Mouse (Mus musculus) kidney, embryonic 16.5 days (tissue): ENCODE results near the gene Rxfp3. TPM values are rescaled to one million over a fixed set of nuclear protein-coding genes. Genes with fewer than 3 reads are reported as not detected.

Experiments
- ATAC-seq: fragments of 200-750 bp; cut with Nextera tagmentation; 2 replicates; pipeline ENCODE4 v1.8.0; 2017; ENCODE audit warnings: moderate TSS enrichment; ENCODE audit not compliant: low FRiP score, low TSS enrichment
- H3K27ac ChIP-seq: fragments of 300-500 bp; sonication (generic); 2 replicates; pipeline ENCODE4 v1.5.1; 2014; ENCODE audit warnings: low read length
- H3K27me3 ChIP-seq: fragments of 300-500 bp; sonication (generic); 2 replicates; pipeline ENCODE4 v1.6.1; 2014; ENCODE audit warnings: low read length, control low read depth, mixed read lengths; ENCODE audit not compliant: insufficient read depth
- H3K36me3 ChIP-seq: fragments of 300-500 bp; sonication (generic); 2 replicates; pipeline ENCODE4 v1.6.1; 2014; ENCODE audit warnings: low read length, control low read depth, mixed read lengths; ENCODE audit not compliant: insufficient read depth
- H3K4me1 ChIP-seq: fragments of 300-500 bp; sonication (generic); 2 replicates; pipeline ENCODE4 v1.6.1; 2014; ENCODE audit warnings: low read length, control low read depth, mixed read lengths; ENCODE audit not compliant: insufficient read depth
- H3K4me2 ChIP-seq: fragments of 300-500 bp; sonication (generic); replicated peaks from 2 replicates; pipeline ENCODE4 v1.6.1; 2014; ENCODE audit warnings: low read depth, low read length
- H3K4me3 ChIP-seq: fragments of 300-500 bp; sonication (generic); 2 replicates; pipeline ENCODE4 v1.5.1; 2014; ENCODE audit warnings: mild to moderate bottlenecking, low read length
- H3K9ac ChIP-seq: fragments of 300-500 bp; sonication (generic); replicated peaks from 2 replicates; pipeline ENCODE4 v1.6.1; 2014; ENCODE audit warnings: low read length
- H3K9me3 ChIP-seq: fragments of 300-500 bp; sonication (generic); 2 replicates; pipeline ENCODE4 v1.6.1; 2016; ENCODE audit warnings: low read length, control low read depth
- WGBS: fragments of 180-500 bp; shearing (Covaris S2); extraction: QIAGEN DNeasy Blood & Tissue Kit; methylation state at CpG from one replicate; pipeline ENCODE4 v1.1.7; 2014; 5-methylcytosine and 5-hydroxymethylcytosine counted together
- polyA plus RNA-seq: library from polyadenylated mRNA; unstranded; fragments of >200 nt; fragmentation: Nextera tagmentation; extraction: Ambion mirVana; gene quantifications from 2 replicates; pipeline ENCODE4 v1.2.1, GENCODE M21; 2015

Rxfp3 gene
- polyA plus RNA-seq, 1 experiment from 2014 or later: 0.37 TPM

- H3K4me1 ChIP-seq: peaks cover 24% of the 10 kb centered on the region; the same call in 1 of the 2 replicates
- H3K9ac ChIP-seq: no peak overlapping the region
- H3K27ac ChIP-seq: no peak overlapping the region
- H3K27me3 ChIP-seq: peaks cover 52% of the 10 kb centered on the region
- peak overlapping the region; percentile 39 for H3K4me3 ChIP-seq
- peak overlapping the region; percentile 58 for H3K4me2 ChIP-seq
- no peaks in the 10 kb centered on the region for H3K36me3 ChIP-seq
- no peaks in the 10 kb centered on the region for H3K9me3 ChIP-seq
- no peak for ATAC-seq
- WGBS: 3% methylated on average over 8 of the region's 8 CpGs
Observed at GRCm38 (mm10) chr15:11037376-11037695, 455 bp downstream of the Rxfp3 start.

GRCm38 (mm10) chr15:11036535-11037375 lies 1.0 kb downstream of the Rxfp3 start:
- Histone ChIP-seq H3K9me3 (no peaks in the 10 kb centered on the region), H3K9ac (no peak overlapping the region), H3K4me3 (peak overlapping the region; percentile 39), H3K27me3 (peaks cover 52% of the 10 kb centered on the region), H3K4me1 (peaks cover 24% of the 10 kb centered on the region; the same call in 1 of the 2 replicates), H3K27ac (no peak overlapping the region), H3K36me3 (no peaks in the 10 kb centered on the region), H3K4me2 (peak overlapping the region; percentile 58)
- ATAC-seq: 0 out of 2 replicates have a peak, but pooled peaks have one; percentile 43
- WGBS: 2% methylated on average over 49 of the region's 49 CpGs

DNA sequence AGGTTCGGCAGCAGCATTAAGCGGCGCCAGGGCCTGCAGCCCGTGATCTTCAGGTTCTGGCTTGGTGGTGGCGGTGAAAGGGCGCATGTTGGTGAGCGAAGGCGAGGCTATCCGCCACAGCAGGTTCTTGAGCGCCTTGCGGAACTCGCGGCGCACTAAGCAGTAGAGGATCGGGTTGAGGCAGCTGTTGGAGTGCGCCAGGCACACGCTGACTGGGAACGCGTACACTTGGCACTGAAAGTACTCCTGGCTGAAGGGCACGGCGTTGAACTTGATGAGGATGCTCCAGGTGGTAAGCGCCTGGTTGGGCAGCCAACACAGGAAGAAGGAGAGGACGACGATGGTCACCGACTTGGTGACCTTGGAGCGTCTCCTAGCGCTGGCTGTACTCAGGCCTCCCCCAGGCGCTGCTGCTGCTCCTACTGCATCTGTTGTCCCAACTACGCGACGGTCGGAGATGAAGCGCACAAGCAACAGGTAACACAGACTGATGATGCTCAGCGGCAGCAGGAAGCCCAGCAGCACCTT lies 1.8 kb downstream of the Rxfp3 start:
- ATAC-seq: 0 out of 2 replicates have a peak, but pooled peaks have one; percentile 17
- 3% methylated on average over 34 of the region's 34 CpGs for WGBS
- H3K27me3 ChIP-seq: peaks cover 52% of the 10 kb centered on the region
- H3K4me1 ChIP-seq: peaks cover 24% of the 10 kb centered on the region; the same call in 1 of the 2 replicates
- H3K36me3 ChIP-seq: no peaks in the 10 kb centered on the region
- H3K27ac ChIP-seq: no peak overlapping the region
- no peak overlapping the region for H3K9ac ChIP-seq
- H3K4me2 ChIP-seq: peak overlapping the region; percentile 58
- H3K4me3 ChIP-seq: peak overlapping the region; percentile 39
- no peaks in the 10 kb centered on the region for H3K9me3 ChIP-seq

GRCm38 (mm10) chr15:11030188-11030587 lies 7.6 kb downstream of the Rxfp3 start:
- Histone ChIP-seq H3K9ac (no peak overlapping the region), H3K4me3 (no peak overlapping the region), H3K9me3 (no peaks in the 10 kb centered on the region), H3K36me3 (no peaks in the 10 kb centered on the region), H3K4me1 (peaks cover 5% of the 10 kb centered on the region; the same call in 1 of the 2 replicates), H3K27ac (no peak overlapping the region), H3K4me2 (no peak overlapping the region), H3K27me3 (peaks cover 21% of the 10 kb centered on the region)
- 37% methylated on average over 3 of the region's 3 CpGs for WGBS
- peak; percentile 74 for ATAC-seq

- no peak overlapping the region for H3K4me2 ChIP-seq
- peaks cover 5% of the 10 kb centered on the region; the same call in 1 of the 2 replicates for H3K4me1 ChIP-seq
- no peaks in the 10 kb centered on the region for H3K36me3 ChIP-seq
- H3K9ac ChIP-seq: no peak overlapping the region
- H3K9me3 ChIP-seq: no peaks in the 10 kb centered on the region
- no peak overlapping the region for H3K4me3 ChIP-seq
- peak; percentile 69; the same call in 1 of the 2 replicates for ATAC-seq
- H3K27ac ChIP-seq: peak overlapping the region; percentile 93
- 61% methylated on average over 4 of the region's 4 CpGs for WGBS
- H3K27me3 ChIP-seq: no peaks in the 10 kb centered on the region
Observed at GRCm38 (mm10) chr15:11026801-11027561, 10.8 kb downstream of the Rxfp3 start.

GRCm38 (mm10) chr15:11014931-11015330 lies 22.9 kb downstream of the Rxfp3 start:
- 21% methylated on average over 2 of the region's 2 CpGs for WGBS
- H3K27me3 ChIP-seq: no peaks in the 10 kb centered on the region
- no peaks in the 10 kb centered on the region for H3K4me1 ChIP-seq
- H3K4me3 ChIP-seq: no peak overlapping the region
- H3K27ac ChIP-seq: no peak overlapping the region
- H3K9me3 ChIP-seq: no peaks in the 10 kb centered on the region
- H3K9ac ChIP-seq: no peak overlapping the region
- peak; percentile 71 for ATAC-seq
- H3K36me3 ChIP-seq: no peaks in the 10 kb centered on the region
- no peak overlapping the region for H3K4me2 ChIP-seq

- H3K4me2 ChIP-seq: no peak overlapping the region
- H3K4me3 ChIP-seq: no peak overlapping the region
- H3K9ac ChIP-seq: no peak overlapping the region
- H3K27ac ChIP-seq: no peak overlapping the region
- H3K4me1 ChIP-seq: no peaks in the 10 kb centered on the region
- no peaks in the 10 kb centered on the region for H3K9me3 ChIP-seq
- no peak for ATAC-seq
- 92% methylated on average over 11 of the region's 11 CpGs for WGBS
- no peaks in the 10 kb centered on the region for H3K36me3 ChIP-seq
- H3K27me3 ChIP-seq: no peaks in the 10 kb centered on the region
Observed at GRCm38 (mm10) chr15:11010976-11011548, 26.7 kb downstream of the Rxfp3 start.

DNA sequence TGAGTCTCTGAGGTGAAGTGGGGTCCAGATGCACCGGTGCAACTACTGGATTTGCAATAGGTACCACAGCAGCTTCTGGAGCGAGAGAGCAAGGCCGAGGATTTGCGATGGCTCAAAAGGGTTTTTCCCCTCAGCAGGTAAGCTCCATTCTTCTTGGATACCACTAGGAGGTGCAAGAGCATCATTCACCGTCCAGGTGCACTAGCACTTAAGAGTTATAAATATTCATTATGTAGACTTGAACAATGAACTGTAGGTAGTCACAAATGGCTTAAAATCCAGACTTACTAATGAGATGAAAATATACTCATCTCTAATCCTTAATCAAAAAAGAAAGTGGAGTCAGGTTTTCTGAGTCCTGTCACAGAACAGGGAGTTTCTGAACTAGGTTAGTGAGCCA lies 29.0 kb downstream of the Rxfp3 start:
- Histone ChIP-seq H3K4me1 (no peaks in the 10 kb centered on the region), H3K27ac (no peak overlapping the region)

DNA sequence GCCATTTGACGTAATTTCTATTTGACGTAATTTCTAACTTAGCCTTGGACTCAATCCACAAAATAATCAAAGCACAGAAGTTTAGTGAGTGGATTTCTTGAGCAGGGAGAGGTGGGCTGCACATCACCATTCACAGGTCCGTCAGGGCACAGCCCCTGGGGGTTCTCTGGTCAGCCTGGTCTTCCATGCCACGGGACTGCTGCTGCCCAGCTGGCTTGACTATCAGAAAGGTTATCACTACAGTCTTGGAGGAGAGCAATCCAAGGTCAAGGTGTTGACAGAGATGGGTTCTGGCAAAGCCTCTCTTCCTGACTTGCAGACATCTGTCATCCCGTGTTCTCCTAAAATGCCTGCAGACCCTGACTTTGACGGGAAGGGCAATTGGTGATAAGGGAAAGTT lies 33.1 kb downstream of the Rxfp3 start:
- Histone ChIP-seq H3K4me3 (no peak overlapping the region), H3K4me1 (no peaks in the 10 kb centered on the region), H3K27me3 (no peaks in the 10 kb centered on the region), H3K36me3 (no peaks in the 10 kb centered on the region), H3K9ac (no peak overlapping the region), H3K4me2 (no peak overlapping the region), H3K9me3 (no peaks in the 10 kb centered on the region), H3K27ac (no peak overlapping the region)
- ATAC-seq: no peak
- WGBS: 78% methylated on average over 6 of the region's 6 CpGs

More for the DNA sequence above, 29.0 kb downstream of the Rxfp3 start:
- no peaks in the 10 kb centered on the region for H3K36me3 ChIP-seq
- H3K4me3 ChIP-seq: no peak overlapping the region
- 18% methylated on average over 5 of the region's 5 CpGs for whole genome bisulfite sequencing
- no peak overlapping the region for H3K4me2 ChIP-seq
- no peaks in the 10 kb centered on the region for H3K27me3 ChIP-seq
- no peak overlapping the region for H3K9ac ChIP-seq
- no peaks in the 10 kb centered on the region for H3K9me3 ChIP-seq
- ATAC-seq: no peak
